In genomic region chr3:148842533-148842932, GRCm38 (mm10) we compare ENCODE assay signal across 14 mouse cellular contexts.
A peak's percentile ranks its signal among the peaks of the same experiment; 100 is the strongest.
DNase-seq lines count a peak whose midpoint lies in the region.
"Had no signal": no experiment of that assay in that cellular context is flagged by ENCODE, and none has a peak within 500 bp of the region (broad histone marks: within the 10 kb centered on the region; RNA-seq: fewer than 3 reads in every experiment).

No protein-coding gene starts in this region.

- DNase-seq in frontal cortex, adult 2 months (ENCODE audit: extremely low spot score in 1 of 2, low spot score in 1 of 2), result peak; percentile 42 to 55
- no peak for DNase-seq in frontal cortex, postnatal 10 days (ENCODE audit: low spot score in 2 of 2)
- peak; percentile 13 for DNase-seq in layer of hippocampus, adult 11-12 months (ENCODE audit: low spot score)
- no peak for DNase-seq in layer of hippocampus, adult 9-10 months (ENCODE audit: low spot score)
- DNase-seq in right cerebral cortex, adult 18-20 months, result peak; percentile 51
- no peak for DNase-seq in right cerebral cortex, postnatal 4 days
- no peak for DNase-seq in urinary bladder, postnatal 36 days (ENCODE audit: low spot score in 2 of 2)
- DNase-seq: adrenal gland, postnatal 36 days; cerebellum, adult 11 months; cerebellum, postnatal 25 days; heart, adult 2 months; heart, postnatal 10 days; kidney, adult 9 months; lung, adult 2 months had no signal

Comparison
In these comparisons a context has a peak if more than half of its experiments do, and no peak if none do; other contexts are left out.
1. DNase-seq: peak in frontal cortex, adult 2 months (2 of 2), layer of hippocampus, adult 11-12 months (single experiment) and right cerebral cortex, adult 18-20 months (single experiment); none in frontal cortex, postnatal 10 days (0 of 2), layer of hippocampus, adult 9-10 months (single experiment), right cerebral cortex, postnatal 4 days (single experiment) and urinary bladder, postnatal 36 days (0 of 2).